Mouse (Mus musculus) intestine, embryonic 14.5 days (tissue): ENCODE measurements around the gene Prdx6. TPM values are rescaled to one million over a fixed set of nuclear protein-coding genes. Genes with fewer than 3 reads are reported as not detected.
A peak's percentile ranks its signal among the peaks of the same experiment; 100 is the strongest.

Source experiments
- ATAC-seq: fragments of 200-750 bp; cut with Nextera tagmentation; replicated peaks from 2 replicates; pipeline ENCODE4 v1.8.0; 2017; ENCODE audit warnings: low read depth, moderate number of reproducible peaks, moderate TSS enrichment, moderate library complexity; ENCODE audit not compliant: low FRiP score, low TSS enrichment
- DNase-seq: peaks from one replicate; pipeline ENCODE4 v3.0.0-alpha.2; 2018; ENCODE audit warnings: low spot score
- H3K27ac ChIP-seq: fragments of 300-500 bp; sonication (generic); 2 replicates; pipeline ENCODE4 v1.5.1; 2014; ENCODE audit warnings: low read depth, mild to moderate bottlenecking, control low read depth
- H3K27me3 ChIP-seq: fragments of 300-500 bp; sonication (generic); replicated peaks from 2 replicates; pipeline ENCODE4 v1.6.1; 2014; ENCODE audit warnings: low read length, control low read depth; ENCODE audit not compliant: control insufficient read depth, insufficient read depth
- H3K36me3 ChIP-seq: fragments of 300-500 bp; sonication (generic); 2 replicates; pipeline ENCODE4 v1.6.1; 2014; ENCODE audit warnings: low read length, control low read depth; ENCODE audit not compliant: control insufficient read depth, insufficient read depth
- H3K4me1 ChIP-seq: fragments of 300-500 bp; sonication (generic); replicated peaks from 2 replicates; pipeline ENCODE4 v1.6.1; 2014; ENCODE audit warnings: low read length, control low read depth, mixed read lengths; ENCODE audit not compliant: control insufficient read depth, insufficient read depth
- H3K4me2 ChIP-seq: fragments of 300-500 bp; sonication (generic); 2 replicates; pipeline ENCODE4 v1.6.1; 2014; ENCODE audit warnings: low read length
- H3K4me3 ChIP-seq: fragments of 300-500 bp; sonication (generic); 2 replicates; pipeline ENCODE4 v1.5.1; 2014; ENCODE audit warnings: low read depth, low read length, control low read depth, mixed read lengths
- H3K9ac ChIP-seq: fragments of 300-500 bp; sonication (generic); 2 replicates; pipeline ENCODE4 v1.6.1; 2014; ENCODE audit warnings: mild to moderate bottlenecking, low read length
- H3K9me3 ChIP-seq: fragments of 300-500 bp; sonication (generic); 2 replicates; pipeline ENCODE4 v1.6.1; 2016; ENCODE audit warnings: low read length, control low read depth; ENCODE audit not compliant: control insufficient read depth
- WGBS: fragments of 180-500 bp; shearing (Covaris S2); extraction: QIAGEN DNeasy Blood & Tissue Kit; methylation state at CpG from one replicate; pipeline ENCODE4 v1.1.7; 2014; 5-methylcytosine and 5-hydroxymethylcytosine counted together
- polyA plus RNA-seq: library from polyadenylated mRNA; unstranded; fragments of >200 nt; fragmentation: Nextera tagmentation; extraction: Ambion mirVana; gene quantifications from 2 replicates; pipeline ENCODE4 v1.2.1, GENCODE M21; 2014

Gene Prdx6
- polyA plus RNA-seq, 1 experiment from 2014 or later: 523 TPM

- DNase-seq (no peak), ATAC-seq (no peak)
- Histone ChIP-seq H3K4me3 (no peak overlapping the region), H3K9ac (no peak overlapping the region), H3K36me3 (peaks cover 33% of the 10 kb centered on the region), H3K27ac (no peak overlapping the region), H3K9me3 (no peaks in the 10 kb centered on the region), H3K27me3 (no peaks in the 10 kb centered on the region), H3K4me2 (peak overlapping the region; percentile 52), H3K4me1 (peaks cover 18% of the 10 kb centered on the region; the same call in 1 of the 2 replicates)
- WGBS: 80% methylated on average over 11 of the region's 11 CpGs
These were observed 3.1 kb downstream of the Prdx6 start for GRCm38 (mm10) chr1:161247643-161248580.

- DNase-seq (no peak), ATAC-seq (no peak)
- no peak overlapping the region for H3K4me3 ChIP-seq
- H3K36me3 ChIP-seq: peaks cover 40% of the 10 kb centered on the region
- no peak overlapping the region for H3K27ac ChIP-seq
- no peaks in the 10 kb centered on the region for H3K9me3 ChIP-seq
- peaks cover 18% of the 10 kb centered on the region; the same call in 1 of the 2 replicates for H3K4me1 ChIP-seq
- 86% methylated on average over 3 of the region's 3 CpGs for WGBS
- H3K4me2 ChIP-seq: no peak overlapping the region
- no peak overlapping the region for H3K9ac ChIP-seq
- no peaks in the 10 kb centered on the region for H3K27me3 ChIP-seq
These were observed 3.8 kb downstream of the Prdx6 start for GRCm38 (mm10) chr1:161247176-161247575.

- ATAC-seq: no peak
- no peaks in the 10 kb centered on the region for H3K27me3 ChIP-seq
- no peak overlapping the region for H3K4me3 ChIP-seq
- 0 out of 2 replicates have a peak, but pooled peaks cover 5% of the 10 kb centered on the region for H3K4me1 ChIP-seq
- no peak overlapping the region for H3K4me2 ChIP-seq
- peaks cover 48% of the 10 kb centered on the region for H3K36me3 ChIP-seq
- no peaks in the 10 kb centered on the region for H3K9me3 ChIP-seq
- H3K27ac ChIP-seq: no peak overlapping the region
- DNase-seq: no peak
- WGBS: 93% methylated on average over 4 of the region's 4 CpGs
- H3K9ac ChIP-seq: no peak overlapping the region
These were observed 13.3 kb downstream of the Prdx6 start for GRCm38 (mm10) chr1:161237750-161238149.

- no peak overlapping the region for H3K9ac ChIP-seq
- H3K4me2 ChIP-seq: no peak overlapping the region
- 0 out of 2 replicates have a peak, but pooled peaks cover 5% of the 10 kb centered on the region for H3K4me1 ChIP-seq
- DNase-seq: no peak
- peaks cover 43% of the 10 kb centered on the region for H3K36me3 ChIP-seq
- WGBS: 91% methylated on average over 7 of the region's 7 CpGs
- no peak overlapping the region for H3K27ac ChIP-seq
- no peak overlapping the region for H3K4me3 ChIP-seq
- no peaks in the 10 kb centered on the region for H3K9me3 ChIP-seq
- ATAC-seq: peak; percentile 65; the same call in 1 of the 2 replicates
- no peaks in the 10 kb centered on the region for H3K27me3 ChIP-seq
These were observed 13.7 kb downstream of the Prdx6 start for GRCm38 (mm10) chr1:161237339-161237738.

- Histone ChIP-seq H3K4me3 (no peak overlapping the region), H3K9me3 (no peaks in the 10 kb centered on the region), H3K9ac (0 out of 2 replicates have a peak overlapping the region, but pooled peaks have one; percentile 8), H3K36me3 (peaks cover 14% of the 10 kb centered on the region; the same call in 1 of the 2 replicates), H3K27me3 (no peaks in the 10 kb centered on the region), H3K27ac (no peak overlapping the region), H3K4me2 (no peak overlapping the region), H3K4me1 (0 out of 2 replicates have a peak, but pooled peaks cover 5% of the 10 kb centered on the region)
- DNase-seq (no peak), ATAC-seq (no peak)
- 77% methylated on average over 13 of the region's 13 CpGs for WGBS
These were observed 17.7 kb downstream of the Prdx6 start for GRCm38 (mm10) chr1:161233226-161233839.

- Histone ChIP-seq H3K4me1 (0 out of 2 replicates have a peak, but pooled peaks cover 5% of the 10 kb centered on the region), H3K4me2 (no peak overlapping the region), H3K4me3 (no peak overlapping the region), H3K9ac (no peak overlapping the region), H3K9me3 (no peaks in the 10 kb centered on the region), H3K27ac (no peak overlapping the region), H3K27me3 (no peaks in the 10 kb centered on the region), H3K36me3 (peaks cover 4% of the 10 kb centered on the region; the same call in 1 of the 2 replicates)
- no peak for ATAC-seq
- DNase-seq: no peak
- WGBS: 91% methylated on average over 5 of the region's 5 CpGs
These were observed 18.8 kb downstream of the Prdx6 start for GRCm38 (mm10) chr1:161232181-161232580.

GRCm38 (mm10) chr1:161224837-161225236 is 26.2 kb downstream of the Prdx6 start:
- no peak for ATAC-seq
- Histone ChIP-seq H3K9ac (no peak overlapping the region), H3K4me3 (no peak overlapping the region), H3K4me2 (no peak overlapping the region), H3K36me3 (no peaks in the 10 kb centered on the region), H3K27me3 (no peaks in the 10 kb centered on the region), H3K9me3 (no peaks in the 10 kb centered on the region), H3K27ac (no peak overlapping the region), H3K4me1 (no peaks in the 10 kb centered on the region)
- no peak for DNase-seq
- WGBS: 67% methylated on average over 5 of the region's 5 CpGs

- H3K9me3 ChIP-seq: no peaks in the 10 kb centered on the region
- no peak overlapping the region for H3K27ac ChIP-seq
- ATAC-seq: no peak
- no peaks in the 10 kb centered on the region for H3K27me3 ChIP-seq
- H3K4me1 ChIP-seq: no peaks in the 10 kb centered on the region
- no peak overlapping the region for H3K9ac ChIP-seq
- H3K4me3 ChIP-seq: no peak overlapping the region
- H3K36me3 ChIP-seq: no peaks in the 10 kb centered on the region
- no peak overlapping the region for H3K4me2 ChIP-seq
- WGBS: 77% methylated on average over 3 of the region's 3 CpGs
- no peak for DNase-seq
These were observed 31.2 kb downstream of the Prdx6 start for GRCm38 (mm10) chr1:161219816-161220215.
